Mouse (Mus musculus): ENCODE data around the gene Spon1. TPM values are rescaled to one million over a fixed set of nuclear protein-coding genes. Genes with fewer than 3 reads are reported as not detected.

Spon1 gene
- total RNA-seq, 2 experiments from 2014 or later = 56.1 to 65.2 TPM

GRCm38 (mm10) chr7:113988156-113988555 is 222.4 kb downstream of the Spon1 start:
- DNase-seq (ENCODE audit: low spot score in 2 of 2) = no peak

- no peak for DNase-seq (ENCODE audit: low spot score in 2 of 2)
These were observed 232.0 kb downstream of the Spon1 start for GRCm38 (mm10) chr7:113997675-113998354.

- no peak for DNase-seq (ENCODE audit: low spot score in 2 of 2)
These were observed 238.4 kb downstream of the Spon1 start for GRCm38 (mm10) chr7:114004171-114004570.

DNA sequence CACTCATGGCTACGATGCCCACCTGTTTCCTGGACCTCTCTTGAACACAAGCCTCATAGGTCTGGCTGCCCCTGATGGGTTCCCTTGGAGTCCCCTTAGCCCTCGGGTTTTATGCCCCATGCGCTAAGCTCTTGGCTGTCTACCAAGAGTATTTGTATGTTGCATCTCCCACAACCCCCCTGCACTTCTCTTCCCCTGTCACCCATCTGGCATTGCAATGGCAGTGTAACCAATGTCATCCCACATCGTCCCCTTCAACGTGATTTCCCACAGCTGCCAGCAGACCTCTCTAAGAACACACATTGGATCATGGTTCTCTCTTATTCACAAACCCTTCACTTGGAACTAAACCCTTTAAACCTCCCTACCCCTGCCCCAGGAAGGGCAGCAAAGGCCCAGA is 239.7 kb downstream of the Spon1 start:
- DNase-seq (ENCODE audit: low spot score in 2 of 2) = no peak

GRCm38 (mm10) chr7:114006456-114006855 is 240.7 kb downstream of the Spon1 start:
- DNase-seq (ENCODE audit: low spot score in 2 of 2) = no peak

- DNase-seq (ENCODE audit: low spot score in 2 of 2) = no peak
These were observed 241.8 kb downstream of the Spon1 start for GRCm38 (mm10) chr7:114007565-114007964.

GRCm38 (mm10) chr7:114011726-114012443 is 246.1 kb downstream of the Spon1 start:
- DNase-seq (ENCODE audit: low spot score in 2 of 2) = no peak

GRCm38 (mm10) chr7:114016001-114016949 is 250.5 kb downstream of the Spon1 start:
- no peak for DNase-seq (ENCODE audit: low spot score in 2 of 2)

DNA sequence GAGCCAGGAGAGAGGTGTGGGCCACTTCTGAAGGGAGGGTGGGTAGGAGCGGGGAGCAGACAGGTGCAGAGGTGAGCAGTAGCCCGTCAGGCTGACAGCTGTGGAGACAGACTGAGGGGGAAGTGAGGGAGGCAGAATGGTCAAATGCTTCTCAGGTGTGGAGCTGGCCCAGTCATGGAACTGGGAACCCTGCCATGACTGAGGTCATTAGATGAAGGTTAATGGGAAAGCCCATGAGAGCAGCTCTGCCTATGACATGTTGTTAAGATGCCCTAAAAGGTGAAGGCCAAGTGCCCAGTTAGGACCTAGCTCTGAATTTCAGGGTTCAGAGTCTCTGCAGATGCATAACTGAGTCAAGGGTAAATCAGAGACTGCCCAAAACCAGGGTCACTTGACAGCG is 253.1 kb downstream of the Spon1 start:
- DNase-seq (ENCODE audit: low spot score in 2 of 2) = no peak

GRCm38 (mm10) chr7:114020057-114020703 is 254.4 kb downstream of the Spon1 start:
- DNase-seq (ENCODE audit: low spot score in 2 of 2) = peak in 1 of 2 experiments; percentile 48

GRCm38 (mm10) chr7:114020704-114021093 is 254.9 kb downstream of the Spon1 start:
- peak; percentile 85 to 92 for DNase-seq (ENCODE audit: low spot score in 2 of 2)

- DNase-seq (ENCODE audit: low spot score in 2 of 2) = no peak
These were observed 261.1 kb downstream of the Spon1 start for GRCm38 (mm10) chr7:114026923-114027322.

- no peak for DNase-seq (ENCODE audit: low spot score in 2 of 2)
These were observed 261.6 kb downstream of the Spon1 start for GRCm38 (mm10) chr7:114027406-114027805.

DNA sequence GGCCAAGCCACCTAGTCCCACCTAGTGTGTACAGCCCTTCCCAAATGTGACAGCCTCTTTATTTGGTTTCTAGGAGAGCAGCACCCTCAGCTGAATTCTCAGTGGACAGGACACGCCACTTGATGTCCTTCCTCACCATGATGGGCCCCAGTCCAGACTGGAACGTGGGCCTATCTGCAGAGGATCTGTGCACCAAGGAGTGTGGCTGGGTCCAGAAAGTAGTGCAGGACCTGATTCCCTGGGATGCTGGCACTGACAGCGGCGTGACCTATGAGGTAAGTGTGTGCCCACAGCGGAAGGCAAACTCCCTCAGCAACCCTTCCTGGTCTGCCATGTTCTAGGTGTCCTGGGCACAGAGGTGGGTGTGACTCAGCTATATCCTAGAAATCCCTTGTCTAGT is 263.0 kb downstream of the Spon1 start:
- DNase-seq (ENCODE audit: low spot score in 2 of 2) = no peak

GRCm38 (mm10) chr7:114029596-114029995 is 263.8 kb downstream of the Spon1 start:
- peak in 1 of 2 experiments; percentile 51 for DNase-seq (ENCODE audit: low spot score in 2 of 2)

DNA sequence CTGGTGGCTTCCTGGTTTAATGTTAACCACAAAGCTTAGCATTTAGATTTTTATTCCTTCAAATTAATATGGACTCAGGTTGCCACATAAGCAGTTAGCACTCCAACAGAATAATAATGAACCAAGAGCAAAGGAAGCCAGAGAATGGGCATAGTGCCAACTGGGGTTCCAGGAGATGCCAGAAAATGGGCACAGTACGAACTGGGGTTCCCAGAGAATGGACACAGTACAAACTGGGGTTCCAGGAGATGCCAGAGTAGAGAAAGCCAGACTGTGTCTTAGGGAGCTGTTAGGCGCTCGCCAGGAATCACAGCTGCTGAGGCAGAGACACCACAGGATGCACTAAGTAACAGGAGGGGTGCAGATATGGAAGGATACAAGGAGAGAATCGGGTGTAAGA is 271.4 kb downstream of the Spon1 start:
- peak; percentile 40 to 73 for DNase-seq (ENCODE audit: low spot score in 2 of 2)

DNA sequence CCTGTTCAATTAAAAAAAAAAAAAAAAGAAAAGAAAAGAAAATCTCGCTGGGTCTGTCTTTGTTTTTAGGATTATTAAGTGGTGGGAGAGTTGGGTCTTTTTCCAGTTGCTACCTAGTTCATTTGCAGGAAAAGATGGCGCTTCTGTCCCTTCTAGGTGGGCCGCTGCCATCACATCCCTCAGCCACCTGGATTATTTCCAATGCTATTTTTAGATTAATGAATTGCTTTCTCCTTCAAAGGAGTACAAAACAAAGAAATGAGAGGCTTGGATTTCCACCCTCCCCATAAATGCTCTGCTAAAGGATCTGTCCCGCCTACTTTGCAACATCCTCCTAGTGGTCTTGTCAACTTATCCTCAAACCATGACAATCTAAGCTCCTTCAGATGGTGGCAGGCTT is 275.6 kb downstream of the Spon1 start:
- no peak for DNase-seq (ENCODE audit: low spot score in 2 of 2)

- DNase-seq (ENCODE audit: low spot score in 2 of 2) = no peak
These were observed 277.5 kb downstream of the Spon1 start for GRCm38 (mm10) chr7:114042973-114043928.

GRCm38 (mm10) chr7:114043929-114044549 is 278.2 kb downstream of the Spon1 start:
- DNase-seq (ENCODE audit: low spot score in 2 of 2) = no peak

Measured in layer of hippocampus, postnatal 14 days (tissue).